Mouse (Mus musculus) myocyte (in vitro differentiated cells): Measurements from ENCODE around the gene Ano3.

Experiments used
- CEBPB ChIP-seq: IDR thresholded peaks from 2 replicates; pipeline ENCODE4 v1.6.1; 2011; ENCODE audit warnings: mild to moderate bottlenecking, moderate library complexity; ENCODE audit not compliant: poor library complexity, insufficient read depth, severe bottlenecking
- E2F4 ChIP-seq: IDR thresholded peaks from one replicate; pipeline ENCODE4 v1.6.1; 2011; ENCODE audit warnings: mild to moderate bottlenecking, control low read depth, moderate library complexity; ENCODE audit not compliant: insufficient read depth
- MAX ChIP-seq: IDR thresholded peaks from one replicate; pipeline ENCODE4 v1.6.1; 2011; ENCODE audit warnings: low read depth, mild to moderate bottlenecking, control low read depth
- MYOG ChIP-seq, 3 experiments: IDR thresholded peaks; one replicate each; pipeline ENCODE4 v1.6.1; 2011; ENCODE audit warnings: control low read depth in 2 of 3, low read depth in 2 of 3, mild to moderate bottlenecking in 2 of 3; ENCODE audit not compliant: insufficient read length in 2 of 3, control insufficient read depth in 1 of 3, insufficient read depth in 1 of 3
- POLR2A ChIP-seq: IDR thresholded peaks from one replicate; pipeline ENCODE4 v1.6.1; 2011; ENCODE audit warnings: low read depth, mild to moderate bottlenecking, control low read depth, moderate library complexity; ENCODE audit not compliant: insufficient read length
- POLR2AphosphoS2 ChIP-seq: IDR thresholded peaks from one replicate; pipeline ENCODE4 v1.6.1; 2011; ENCODE audit warnings: low read depth, control low read depth; ENCODE audit not compliant: insufficient read length
- REST ChIP-seq: IDR thresholded peaks from one replicate; pipeline ENCODE4 v1.6.1; 2011; ENCODE audit warnings: mild to moderate bottlenecking, control low read depth, moderate library complexity; ENCODE audit not compliant: insufficient read depth, insufficient read length
- SRF ChIP-seq: IDR thresholded peaks from one replicate; pipeline ENCODE4 v1.6.1; 2011; ENCODE audit warnings: low read depth; ENCODE audit not compliant: control insufficient read depth, insufficient read length
- TCF3 ChIP-seq: IDR thresholded peaks from one replicate; pipeline ENCODE4 v1.6.1; 2011; ENCODE audit warnings: low read depth, control low read depth; ENCODE audit not compliant: insufficient read length
- USF1 ChIP-seq: IDR thresholded peaks from one replicate; pipeline ENCODE4 v1.6.1; 2011; ENCODE audit warnings: low read depth, mild to moderate bottlenecking, control low read depth, moderate library complexity

DNA sequence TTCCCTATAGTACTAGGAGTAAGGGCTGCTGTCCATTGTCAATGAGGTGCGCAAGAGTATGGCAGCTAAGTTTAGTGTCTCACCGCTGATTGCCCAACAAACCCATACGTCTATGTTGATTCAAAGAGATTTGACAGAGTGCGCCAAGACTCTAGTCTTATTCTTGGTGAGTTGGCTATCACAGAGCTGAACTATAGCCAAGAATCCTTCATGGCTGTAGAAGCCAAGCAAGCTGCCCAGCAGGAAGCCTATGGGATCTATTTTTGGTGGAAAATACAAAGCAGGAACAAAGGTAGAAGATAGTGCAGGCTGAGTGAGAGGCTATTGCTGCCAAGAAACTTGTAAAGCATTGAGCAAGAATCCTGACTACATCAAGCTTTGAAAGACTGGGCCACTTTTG is 87.3 kb downstream of the Ano3 start:
- TF ChIP-seq MAX (no peak), MYOG (IDR thresholded peaks at IDR 0.05; ENCODE audit: control insufficient read depth in 1 of 3, insufficient read depth in 1 of 3, insufficient read length in 2 of 3, low read depth in 2 of 3) (no peak), POLR2A (no peak), USF1 (no peak), POLR2AphosphoS2 (no peak), TCF3 (no peak), CEBPB (no peak), E2F4 (no peak), SRF (no peak), REST (no peak)
